Comparison of ENCODE assay signal across 13 mouse cellular contexts in the genomic region with DNA sequence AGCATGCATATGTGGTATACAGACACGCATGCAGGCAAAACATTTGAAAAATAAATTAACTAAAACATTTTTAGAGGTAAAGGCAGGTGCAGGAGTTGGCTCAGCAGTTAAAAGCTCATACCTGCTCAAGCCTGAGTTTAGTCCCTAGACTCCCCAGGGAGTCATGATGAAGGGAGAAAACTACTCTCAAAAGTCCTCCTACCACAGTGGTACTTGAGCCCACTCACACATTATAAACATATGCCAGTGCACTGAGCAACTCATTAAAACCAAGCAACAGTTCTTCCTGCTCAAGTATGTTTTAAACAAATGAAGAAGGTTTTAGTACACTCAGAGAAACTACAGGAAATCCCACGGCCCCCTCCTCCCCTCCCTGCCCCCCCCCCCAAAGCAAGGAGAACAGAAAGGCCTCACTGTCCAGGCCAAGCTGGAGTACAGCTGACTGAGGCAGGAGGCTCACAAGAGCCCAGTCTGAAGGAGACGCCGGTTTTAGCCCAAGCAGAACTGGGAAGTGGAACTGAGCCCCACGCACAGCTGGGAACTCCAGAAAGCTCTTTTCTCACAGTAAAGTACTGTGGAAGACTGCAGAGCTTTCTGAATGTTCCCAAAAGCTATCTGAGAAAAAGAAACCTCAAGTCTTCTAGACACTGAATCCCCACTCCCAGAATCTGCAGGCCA. TPM values are rescaled to one million over a fixed set of nuclear protein-coding genes. Genes with fewer than 3 reads are reported as not detected.
A peak's percentile ranks its signal among the peaks of the same experiment; 100 is the strongest.
DNase-seq lines count a peak whose midpoint lies in the region; ATAC-seq and TF ChIP-seq lines count a peak whose summit lies in the region.
"Had no signal": no experiment of that assay in that cellular context is flagged by ENCODE, and none has a peak within 500 bp of the region (broad histone marks: within the 10 kb centered on the region; RNA-seq: fewer than 3 reads in every experiment).

No protein-coding gene starts in this region.

- H3K9me3 ChIP-seq in intestine, embryonic 16.5 days (ENCODE audit: control insufficient read depth, low read length): no peaks in the 10 kb centered on the region; the same call in 1 of the 2 replicates
- no peaks in the 10 kb centered on the region for H3K9me3 ChIP-seq in intestine, postnatal 0 days (ENCODE audit: control insufficient read depth)
- no peaks in the 10 kb centered on the region for H3K9me3 ChIP-seq in liver, postnatal 0 days (ENCODE audit: low read length)
- H3K9me3 ChIP-seq: kidney, embryonic 15.5 days had no signal

- H3K27ac ChIP-seq in intestine, embryonic 16.5 days (ENCODE audit: low read length): no peak overlapping the region
- H3K27ac ChIP-seq in intestine, postnatal 0 days (ENCODE audit: low read depth, low read length): no peak overlapping the region
- peak overlapping the region; percentile 72 for H3K27ac ChIP-seq in brown adipose tissue, adult 24 weeks (replicated peaks; ENCODE audit: low read depth, low read length)
- H3K27ac ChIP-seq in liver, postnatal 0 days (ENCODE audit: low read depth): no peak overlapping the region
- H3K27ac ChIP-seq: kidney, embryonic 15.5 days had no signal

- H3K4me3 ChIP-seq in intestine, embryonic 16.5 days (ENCODE audit: low read length): no peak overlapping the region
- no peak overlapping the region for H3K4me3 ChIP-seq in intestine, postnatal 0 days (ENCODE audit: low read depth, low read length)
- H3K4me3 ChIP-seq in brown adipose tissue, adult 24 weeks (ENCODE audit: insufficient read depth, low read depth, low read length): peak overlapping the region; percentile 13; the same call in 1 of the 2 replicates
- no peak overlapping the region for H3K4me3 ChIP-seq in liver, postnatal 0 days (ENCODE audit: low read depth, low read length)
- H3K4me3 ChIP-seq: kidney, embryonic 15.5 days had no signal

- TF ChIP-seq EP300 in liver, postnatal 0 days (IDR thresholded peaks at IDR 0.05; ENCODE audit: low read depth): no peak

- WGBS in intestine, embryonic 16.5 days: 57% methylated on average over 5 of the region's 5 CpGs
- 50% methylated on average over 5 of the region's 5 CpGs for WGBS in intestine, postnatal 0 days
- 47% methylated on average over 5 of the region's 5 CpGs for WGBS in liver, postnatal 0 days (ENCODE audit: insufficient replicate concordance)

- peaks cover 4% of the 10 kb centered on the region; the same call in 1 of the 2 replicates for H3K4me1 ChIP-seq in intestine, embryonic 16.5 days (ENCODE audit: control insufficient read depth, insufficient read depth, low read length)
- peaks cover 3% of the 10 kb centered on the region; the same call in 1 of the 2 replicates for H3K4me1 ChIP-seq in intestine, postnatal 0 days (replicated peaks; ENCODE audit: control insufficient read depth, insufficient read depth, low read length)
- peaks cover 17% of the 10 kb centered on the region for H3K4me1 ChIP-seq in brown adipose tissue, adult 24 weeks (ENCODE audit: control insufficient read depth, insufficient read depth, insufficient read length, low read length)
- no peaks in the 10 kb centered on the region for H3K4me1 ChIP-seq in liver, postnatal 0 days (ENCODE audit: insufficient read depth)

- H3K4me2 ChIP-seq in intestine, embryonic 16.5 days (ENCODE audit: low read depth, low read length): no peak overlapping the region
- H3K4me2 ChIP-seq in intestine, postnatal 0 days (replicated peaks; ENCODE audit: low read depth): no peak overlapping the region
- H3K4me2 ChIP-seq in liver, postnatal 0 days (ENCODE audit: low read depth, low read length): no peak overlapping the region
- H3K4me2 ChIP-seq: kidney, embryonic 15.5 days had no signal

- no peak for TF ChIP-seq CTCF in intestine, postnatal 0 days (IDR thresholded peaks at IDR 0.05; ENCODE audit: low read depth)
- no peak for TF ChIP-seq CTCF in liver, postnatal 0 days (IDR thresholded peaks at IDR 0.05; ENCODE audit: low read depth)

- no peaks in the 10 kb centered on the region for H3K36me3 ChIP-seq in intestine, embryonic 16.5 days (ENCODE audit: control insufficient read depth, insufficient read depth, low read length)
- H3K36me3 ChIP-seq in intestine, postnatal 0 days (ENCODE audit: control insufficient read depth, insufficient read depth): no peaks in the 10 kb centered on the region
- no peaks in the 10 kb centered on the region for H3K36me3 ChIP-seq in liver, postnatal 0 days (replicated peaks; ENCODE audit: insufficient read depth, low read length)

- no peak overlapping the region for H3K9ac ChIP-seq in intestine, embryonic 16.5 days (ENCODE audit: low read depth, low read length)
- no peak overlapping the region for H3K9ac ChIP-seq in intestine, postnatal 0 days (ENCODE audit: low read depth, low read length)
- no peak overlapping the region for H3K9ac ChIP-seq in liver, postnatal 0 days (replicated peaks)
- H3K9ac ChIP-seq: kidney, embryonic 15.5 days had no signal

- 0 out of 2 replicates have a peak, but pooled peaks have one; percentile 34 for ATAC-seq in intestine, embryonic 16.5 days
- no peak for ATAC-seq in intestine, postnatal 0 days
- ATAC-seq in neutrophil, adult 5-6 weeks (ENCODE audit: extremely low read depth, insufficient number of reproducible peaks, low FRiP score, poor library complexity, severe bottlenecking): peak; percentile 42; the same call in 1 of the 2 replicates
- no peak for ATAC-seq in liver, postnatal 0 days
- ATAC-seq: midbrain, embryonic 16.5 days had no signal

- DNase-seq in right cerebral cortex, adult 2 months (ENCODE audit: low spot score in 2 of 2): peak; percentile 46 to 55
- no peak for DNase-seq in right cerebral cortex, postnatal 4 days
- no peak for DNase-seq in liver, postnatal 0 days
- DNase-seq in cerebellum, postnatal 4 days (ENCODE audit: low spot score in 2 of 2): no peak
- DNase-seq: adrenal gland, postnatal 14 days; heart, postnatal 10 days; liver had no signal

- no peaks in the 10 kb centered on the region for H3K27me3 ChIP-seq in intestine, embryonic 16.5 days (replicated peaks; ENCODE audit: control insufficient read depth, insufficient read depth, low read length)
- no peaks in the 10 kb centered on the region for H3K27me3 ChIP-seq in intestine, postnatal 0 days (replicated peaks; ENCODE audit: control insufficient read depth, insufficient read depth, low read length)
- H3K27me3 ChIP-seq in liver, postnatal 0 days (ENCODE audit: insufficient read depth, low read length): no peaks in the 10 kb centered on the region
- H3K27me3 ChIP-seq: kidney, embryonic 15.5 days had no signal

RNA-seq across cellular contexts. Expression of a gene that starts 13.2 kb away (rescaled TPM):
- polyA plus RNA-seq in intestine, embryonic 16.5 days (2015; fragmentation: Nextera tagmentation; extraction: Ambion mirVana): 151 and 157 TPM in 2 replicates
- 499 and 565 TPM in 2 replicates for polyA plus RNA-seq in intestine, postnatal 0 days (2015; fragmentation: Nextera tagmentation; extraction: Ambion mirVana)
- 20.6 and 41.0 TPM in 2 replicates for polyA plus RNA-seq in brown adipose tissue, adult 24 weeks (2012; ENCODE audit: insufficient read depth, insufficient read length, missing spikeins)
- total RNA-seq in neutrophil, adult 5-6 weeks (2017): 228 and 237 TPM in 2 replicates
- 18.3 and 19.7 TPM in 2 replicates for polyA plus RNA-seq in liver, postnatal 0 days (2015; fragmentation: Nextera tagmentation; extraction: Ambion mirVana)

RNA-seq across cellular contexts. Expression of a gene that starts 36.4 kb away (rescaled TPM):
- polyA plus RNA-seq in intestine, embryonic 16.5 days (2015; fragmentation: Nextera tagmentation; extraction: Ambion mirVana): 408 and 430 TPM in 2 replicates
- 438 and 502 TPM in 2 replicates for polyA plus RNA-seq in intestine, postnatal 0 days (2015; fragmentation: Nextera tagmentation; extraction: Ambion mirVana)
- not detected in 2 replicates for polyA plus RNA-seq in brown adipose tissue, adult 24 weeks (2012; ENCODE audit: insufficient read depth, insufficient read length, missing spikeins)
- total RNA-seq in neutrophil, adult 5-6 weeks (2017): not detected in 2 replicates
- polyA plus RNA-seq in liver, postnatal 0 days (2015; fragmentation: Nextera tagmentation; extraction: Ambion mirVana): not detected in 2 replicates
- total RNA-seq: adrenal gland, postnatal 14 days; heart, postnatal 10 days had no signal

Comparison
In these comparisons a context has a peak if more than half of its experiments do, and no peak if none do; other contexts are left out.
1. ATAC-seq: peak in intestine, embryonic 16.5 days (single experiment) and neutrophil, adult 5-6 weeks (single experiment); none in intestine, postnatal 0 days (single experiment) and liver, postnatal 0 days (single experiment).
2. DNase-seq: peak in right cerebral cortex, adult 2 months (2 of 2); none in right cerebral cortex, postnatal 4 days (single experiment), liver, postnatal 0 days (single experiment) and cerebellum, postnatal 4 days (0 of 2).
3. RNA of a gene that starts 36.4 kb away (polyA plus RNA-seq): 438 to 502 TPM in intestine, postnatal 0 days and 408 to 430 TPM in intestine, embryonic 16.5 days; not detected in brown adipose tissue, adult 24 weeks and not detected in liver, postnatal 0 days; every median in the first group is over 100 times any median in the second.